Mouse (Mus musculus) G1E (cell line): ENCODE data around the gene Igf2bp2.

Source experiments
- CTCF ChIP-seq: IDR thresholded peaks from 2 replicates; pipeline ENCODE4 v1.5.1; 2012; ENCODE audit warnings: low read depth, low read length, inconsistent platforms, mixed read lengths
- GATA1 ChIP-seq: IDR thresholded peaks from 2 replicates; pipeline ENCODE4 v1.6.1; 2012; ENCODE audit warnings: borderline replicate concordance, low read length, inconsistent platforms, mixed read lengths

DNA sequence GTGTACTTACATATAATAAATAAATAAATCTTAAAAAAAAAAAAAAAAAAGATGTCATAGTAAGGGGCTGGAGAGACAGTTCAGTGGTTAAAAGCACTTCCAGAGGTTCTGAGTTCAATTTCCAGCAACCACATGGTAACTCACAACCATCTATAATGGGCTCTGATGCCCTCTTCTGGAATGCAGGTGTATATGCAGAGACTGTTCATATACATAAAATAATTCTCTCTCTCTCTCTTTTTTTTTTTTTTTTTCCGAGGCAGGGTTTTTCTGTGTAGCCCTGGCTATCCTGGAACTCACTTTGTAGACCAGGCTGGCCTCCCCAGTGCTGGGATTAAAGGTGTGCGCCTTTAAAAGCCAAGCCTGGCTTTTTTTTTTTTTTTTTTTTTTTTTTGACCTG is 34.5 kb downstream of the Igf2bp2 start:
- TF ChIP-seq CTCF (no peak), GATA1 (no peak)
